Mouse (Mus musculus): ENCODE results near the gene Hhex.

The Hhex gene

DNA sequence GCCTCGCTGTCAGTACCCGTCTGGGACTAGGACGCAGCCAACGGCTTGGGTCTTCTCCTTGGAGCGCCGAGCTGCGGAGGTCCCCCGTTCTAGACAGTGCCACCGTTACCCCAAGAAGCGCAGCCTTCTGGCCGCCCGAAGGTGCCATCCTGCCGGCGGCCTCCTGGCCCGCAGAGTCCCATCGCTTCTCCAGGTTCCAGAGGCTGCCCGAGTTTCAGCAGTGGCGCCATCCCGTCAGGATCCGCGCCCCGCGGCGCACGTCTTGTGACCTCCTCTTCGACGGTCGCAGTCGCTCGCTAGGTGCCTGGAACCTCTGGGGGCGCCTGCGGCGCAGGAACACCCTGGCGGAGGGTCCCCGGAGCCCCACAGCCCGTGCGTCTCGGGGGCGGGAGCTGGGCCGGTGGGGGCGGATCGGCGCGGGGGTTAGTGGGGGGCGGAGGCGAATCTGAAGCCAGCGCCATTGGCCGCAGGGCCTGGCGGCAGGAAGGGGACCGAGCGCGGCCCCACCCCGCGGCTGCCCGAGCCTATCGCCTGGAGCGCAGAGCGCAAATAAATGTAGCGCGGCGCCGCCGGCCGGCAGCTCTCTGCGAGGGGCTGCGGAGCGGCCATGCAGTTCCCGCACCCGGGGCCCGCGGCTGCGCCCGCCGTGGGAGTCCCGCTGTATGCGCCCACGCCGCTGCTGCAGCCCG, at the start of gene Hhex:
Gene Hhex (plus strand): TSS at position 548 of the 689 bp plus-strand sequence.
- DNase-seq (ENCODE audit: low read depth, low spot score), result peak; percentile 43

GRCm38 (mm10) chr19:37386126-37386525, 48.5 kb upstream of the Hhex start:
- no peak for DNase-seq (ENCODE audit: low read depth, low spot score)

DNA sequence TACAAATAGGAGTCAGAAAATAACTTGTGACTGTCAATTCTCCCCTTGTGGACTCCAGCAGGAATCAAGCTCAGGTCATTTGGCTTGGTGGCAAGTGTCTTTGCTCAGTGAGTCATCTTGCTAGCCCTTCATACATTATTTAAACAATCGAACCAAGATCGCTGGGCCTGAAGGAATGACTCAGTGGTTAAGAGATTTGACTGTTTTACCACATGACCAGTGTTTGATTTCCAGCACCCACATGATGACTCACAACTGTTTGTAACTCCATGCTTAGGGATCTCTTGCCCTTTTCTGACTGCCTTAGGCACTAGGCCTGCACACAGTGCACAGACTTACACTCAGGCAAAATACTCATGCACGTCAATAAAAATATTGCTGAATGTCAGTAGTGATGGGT, 42.7 kb upstream of the Hhex start:
- DNase-seq (ENCODE audit: low read depth, low spot score), result no peak

DNA sequence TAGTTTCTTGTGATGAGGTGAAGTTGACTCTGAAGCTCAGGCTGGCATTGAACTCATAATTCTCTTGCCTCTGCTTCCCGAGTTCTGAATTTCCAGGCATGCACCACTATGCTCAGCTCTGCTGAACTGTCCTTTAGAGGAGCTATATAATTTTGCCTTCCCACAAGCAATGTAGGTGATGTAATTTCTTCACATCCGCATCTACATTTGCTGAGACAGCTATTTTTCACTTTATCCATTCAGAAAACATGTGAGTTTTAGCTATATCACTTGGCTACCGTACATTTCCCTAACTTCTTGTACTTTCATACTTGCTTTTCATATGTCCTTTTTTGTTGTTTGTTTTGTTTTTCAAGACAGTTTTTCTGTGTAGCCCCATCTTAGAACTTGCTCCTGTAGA, 38.3 kb upstream of the Hhex start:
- no peak for DNase-seq (ENCODE audit: low read depth, low spot score)

- DNase-seq (ENCODE audit: low read depth, low spot score), result no peak
Observed at GRCm38 (mm10) chr19:37400936-37401335, 33.7 kb upstream of the Hhex start.

DNA sequence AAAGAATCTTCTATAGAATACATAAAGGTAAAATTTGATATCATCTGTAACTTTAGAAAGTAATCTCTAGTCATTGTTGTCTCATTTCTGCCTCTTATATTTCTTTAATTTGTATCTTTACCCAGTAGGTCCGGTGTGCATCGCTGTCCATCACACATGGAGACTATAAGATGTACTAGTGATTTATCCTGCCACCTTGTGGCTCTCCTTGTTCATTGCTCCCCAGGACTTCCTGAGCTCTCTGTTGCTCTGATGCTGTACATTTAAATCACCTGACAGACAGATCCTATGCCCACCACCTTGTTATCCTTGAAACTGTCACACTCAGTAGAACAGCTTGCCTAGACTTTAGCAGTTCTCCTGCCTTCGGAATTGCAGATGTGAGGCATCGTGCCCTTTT, 16.3 kb upstream of the Hhex start:
- peak; percentile 68 for DNase-seq (ENCODE audit: low read depth, low spot score)

DNA sequence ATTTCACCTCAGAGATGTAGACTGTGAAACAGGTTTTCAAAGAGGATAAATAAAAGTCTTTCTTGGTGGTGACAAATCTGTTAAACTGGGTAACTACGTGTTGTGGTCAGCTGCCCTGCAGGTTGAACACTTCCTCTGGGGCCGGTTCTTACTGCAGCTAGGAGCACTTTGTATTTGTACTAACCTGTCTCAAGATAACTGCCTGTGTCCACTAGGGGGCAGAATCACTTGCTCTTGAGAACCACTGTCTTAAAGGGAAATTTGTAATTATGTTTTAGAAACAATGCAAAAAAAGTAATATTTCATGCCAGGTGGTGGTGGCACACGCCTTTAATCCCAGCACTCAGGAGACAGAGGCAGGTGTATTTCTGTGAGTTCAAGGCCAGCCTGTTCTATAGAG, 15.0 kb upstream of the Hhex start:
- DNase-seq (ENCODE audit: low read depth, low spot score), result peak; percentile 85

DNA sequence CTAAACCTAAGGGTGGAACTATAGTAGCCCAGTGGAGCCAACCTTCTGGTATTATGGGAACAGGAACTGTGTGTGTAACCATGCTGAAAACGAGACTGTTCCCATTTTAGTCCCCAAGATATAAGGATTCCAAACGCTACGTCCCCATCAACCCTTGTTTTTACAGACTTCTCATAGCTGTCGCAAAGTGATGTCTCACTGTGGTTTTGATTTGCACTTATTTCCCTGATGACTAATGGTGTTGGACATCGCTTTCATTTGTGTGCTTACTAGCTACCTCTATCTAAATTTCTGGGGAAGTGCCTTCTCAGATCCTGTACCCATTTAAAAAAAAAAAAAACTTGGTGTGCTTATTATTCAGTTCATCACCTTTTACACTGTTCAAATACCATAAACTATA, 6.0 kb upstream of the Hhex start:
- DNase-seq (ENCODE audit: low read depth, low spot score), result no peak

DNA sequence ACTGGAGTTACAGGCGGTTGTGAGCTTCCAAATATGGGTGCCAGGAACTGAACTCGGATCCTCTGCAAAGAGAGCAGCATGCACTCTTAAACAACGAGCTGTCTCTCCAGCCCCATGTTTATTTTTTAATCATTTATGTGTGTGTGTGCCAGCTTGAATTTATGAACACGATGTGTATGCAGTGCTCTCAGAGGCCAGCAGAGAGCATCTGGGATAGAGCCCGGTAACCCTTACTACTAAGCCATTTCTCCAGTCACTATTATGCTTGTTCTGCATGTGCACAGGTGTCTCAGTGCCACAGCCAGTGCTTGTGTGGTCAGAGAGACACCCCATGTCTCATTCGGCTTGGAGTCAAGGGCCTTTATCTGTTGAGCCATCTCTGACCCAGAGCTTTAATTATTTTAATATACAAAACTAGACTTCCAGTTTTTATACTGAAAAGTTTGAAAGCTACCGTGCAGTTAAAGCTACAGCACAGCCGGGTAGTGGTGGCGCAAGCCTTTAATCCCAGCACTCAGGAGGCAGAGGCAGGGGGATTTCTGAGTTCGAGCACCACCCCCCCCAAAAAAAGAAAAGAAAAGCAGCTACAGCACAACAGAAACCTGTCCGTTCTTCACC, 3.4 kb upstream of the Hhex start:
- DNase-seq (ENCODE audit: low read depth, low spot score), result no peak

DNA sequence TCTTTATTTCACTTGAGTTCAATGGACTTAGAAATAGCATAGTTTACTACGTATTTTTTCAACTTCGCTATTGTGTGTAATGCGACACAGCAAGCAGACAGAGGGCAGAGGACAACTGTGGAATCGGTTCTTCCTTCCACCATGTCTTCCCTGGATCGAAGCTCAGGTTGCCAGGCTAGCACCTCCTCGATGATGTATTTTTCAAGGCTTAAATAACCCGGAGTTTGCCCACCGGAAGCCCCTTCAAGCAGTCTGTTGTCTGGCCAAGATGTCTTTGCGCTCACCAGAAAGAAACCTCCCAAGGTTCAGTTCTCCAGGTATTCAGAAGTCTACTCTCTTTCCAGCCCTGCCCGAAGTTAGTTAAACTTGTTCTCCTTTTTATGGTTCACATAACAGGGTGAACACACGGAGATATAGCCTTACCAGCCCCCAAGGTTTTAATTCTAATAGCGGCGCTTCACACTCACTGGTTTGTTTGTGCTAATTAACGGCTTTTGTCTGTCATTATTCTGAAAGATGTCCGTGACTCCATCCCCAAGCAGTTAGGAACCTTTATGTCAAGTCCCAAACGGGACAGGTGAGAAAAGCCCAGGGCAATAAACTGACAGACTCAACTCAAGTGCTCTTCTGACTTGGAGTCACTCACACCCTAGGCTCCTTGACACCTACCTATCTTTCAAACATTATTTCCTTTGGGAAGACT, 1.6 kb upstream of the Hhex start:
- no peak for DNase-seq (ENCODE audit: low read depth, low spot score)

- no peak for DNase-seq (ENCODE audit: low read depth, low spot score)
Observed at GRCm38 (mm10) chr19:37433895-37434262, 731 bp upstream of the Hhex start.

DNA sequence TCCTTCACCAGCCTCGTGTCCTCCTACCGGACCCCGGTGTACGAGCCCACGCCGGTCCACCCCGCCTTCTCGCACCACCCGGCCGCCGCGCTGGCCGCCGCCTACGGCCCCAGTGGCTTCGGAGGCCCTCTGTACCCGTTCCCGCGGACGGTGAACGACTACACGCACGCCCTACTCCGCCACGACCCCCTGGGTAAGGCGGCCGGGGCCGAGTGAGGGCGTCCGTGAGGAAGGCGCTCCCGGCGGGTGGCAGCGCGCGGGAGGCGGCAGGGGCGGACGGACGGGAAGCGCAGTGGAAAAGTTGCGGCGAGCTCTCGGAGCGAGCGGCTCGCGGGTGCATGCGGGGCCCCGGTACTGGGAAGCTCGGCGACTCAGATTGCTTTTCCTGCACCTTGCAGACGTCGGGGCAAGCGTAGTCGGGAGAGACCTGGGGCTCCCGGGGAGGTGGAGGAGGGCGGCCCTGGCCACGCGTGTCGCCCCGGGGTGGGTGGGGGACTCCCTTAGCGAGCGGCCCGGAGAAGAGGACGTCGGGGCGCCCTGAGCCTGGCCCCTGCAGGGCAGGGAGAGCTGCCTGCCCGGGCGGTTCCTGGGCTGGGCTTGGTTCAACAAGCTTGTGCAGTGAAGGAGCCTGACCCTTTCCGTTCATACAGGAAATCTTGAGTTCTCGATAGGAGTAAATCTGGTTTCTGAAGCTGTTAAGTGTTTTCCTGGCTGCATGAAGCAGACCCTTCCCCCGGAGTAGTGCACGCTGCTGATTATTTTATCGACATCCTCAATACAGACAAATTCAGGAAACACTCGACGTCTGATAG, 637 bp downstream of the Hhex start:
- DNase-seq (ENCODE audit: low read depth, low spot score), result peak; percentile 25

GRCm38 (mm10) chr19:37435853-37436174, 1.2 kb downstream of the Hhex start:
- DNase-seq (ENCODE audit: low read depth, low spot score), result peak; percentile 16

GRCm38 (mm10) chr19:37436514-37437288, 2.1 kb downstream of the Hhex start:
- no peak for DNase-seq (ENCODE audit: low read depth, low spot score)

- no peak for DNase-seq (ENCODE audit: low read depth, low spot score)
Observed at GRCm38 (mm10) chr19:37437289-37437606, 2.6 kb downstream of the Hhex start.

DNA sequence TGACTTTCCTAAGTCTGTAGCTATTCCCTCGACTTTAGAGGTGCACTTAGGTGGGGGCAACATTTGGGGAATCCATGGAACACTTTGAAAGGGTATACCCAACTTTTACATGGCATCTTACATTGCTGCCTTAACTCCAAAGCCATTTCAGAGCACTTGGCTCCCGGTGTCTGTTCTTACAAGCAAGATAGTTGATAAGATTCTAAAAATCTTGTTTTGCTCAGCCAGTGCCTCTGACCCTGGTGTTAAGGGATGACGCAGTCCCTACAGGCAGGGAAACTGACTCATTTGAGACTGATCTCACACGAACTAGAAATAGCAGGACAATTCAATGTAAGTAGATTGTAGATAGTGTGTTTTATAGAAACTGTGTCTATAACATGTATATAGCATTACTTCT, 5.6 kb downstream of the Hhex start:
- DNase-seq (ENCODE audit: low read depth, low spot score), result no peak

- no peak for DNase-seq (ENCODE audit: low read depth, low spot score)
Observed at GRCm38 (mm10) chr19:37440708-37441475, 6.3 kb downstream of the Hhex start.

- no peak for DNase-seq (ENCODE audit: low read depth, low spot score)
Observed at GRCm38 (mm10) chr19:37442524-37443286, 8.1 kb downstream of the Hhex start.

GRCm38 (mm10) chr19:37443631-37444140, 9.1 kb downstream of the Hhex start:
- no peak for DNase-seq (ENCODE audit: low read depth, low spot score)

DNA sequence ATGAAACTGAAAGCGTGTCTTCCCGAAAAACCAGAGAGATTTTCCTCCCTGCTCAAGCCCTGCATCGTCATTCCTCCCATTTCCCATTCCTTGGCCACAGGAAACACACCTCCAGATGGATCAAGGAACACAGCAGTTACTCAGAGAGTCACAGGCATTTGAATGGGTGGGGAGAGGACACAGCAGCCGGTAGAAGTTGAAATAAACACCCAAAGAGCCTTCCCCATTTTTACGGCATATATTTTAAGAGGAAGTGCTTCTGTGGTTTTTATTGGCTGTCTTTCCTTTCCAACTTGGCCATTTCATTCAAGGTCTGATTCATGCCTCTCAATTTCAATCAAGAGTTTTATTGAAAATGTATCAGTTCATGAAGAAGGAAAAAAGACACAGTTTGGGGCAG, 13.6 kb downstream of the Hhex start:
- no peak for DNase-seq (ENCODE audit: low read depth, low spot score)

All from CD4-positive, CD25-positive, alpha-beta regulatory T cell, adult 2 months (primary cell).